Mouse (Mus musculus): ENCODE data around the gene Rdh11.
A peak's percentile ranks its signal among the peaks of the same experiment; 100 is the strongest.
"Not testable (repeated sequence)": the region's sequence is repeated elsewhere in the genome, so short reads cannot be mapped to it uniquely, and the experiment has no call there.

Gene Rdh11

GRCm38 (mm10) chr12:79192193-79192592, at the start of gene Rdh11:
TSS of gene Rdh11 (minus strand) at chr12:79192293.
- no peak for DNase-seq

GRCm38 (mm10) chr12:79235485-79236080, 43.5 kb upstream of the Rdh11 start:
- no peak for DNase-seq

GRCm38 (mm10) chr12:79217511-79217910, 25.4 kb upstream of the Rdh11 start:
- DNase-seq, result peak in 1 of 2 experiments; percentile 16

DNA sequence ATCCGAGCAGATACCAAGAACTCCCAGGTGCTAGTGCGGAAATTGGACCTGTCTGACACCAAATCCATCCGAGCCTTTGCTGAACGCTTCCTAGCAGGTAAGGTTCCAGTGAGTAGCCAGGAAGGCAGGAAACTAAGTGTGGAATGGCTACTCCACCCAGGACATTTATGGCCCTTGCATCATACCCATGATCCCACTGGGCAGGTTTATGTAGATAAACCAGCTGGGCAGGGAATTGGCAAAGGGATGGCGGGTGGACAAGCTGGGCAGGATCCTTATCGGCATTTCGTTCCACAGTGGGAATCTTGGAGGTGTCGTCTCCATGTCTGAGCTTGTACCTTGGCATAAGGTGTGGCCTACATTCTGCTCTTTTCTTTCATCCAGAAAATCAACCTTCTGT, 19.4 kb upstream of the Rdh11 start:
- no peak for DNase-seq

GRCm38 (mm10) chr12:79208703-79209464, 16.8 kb upstream of the Rdh11 start, which contains the start of gene Rdh12:
TSS of gene Rdh12 (plus strand) at chr12:79208914.
- DNase-seq, result peak; percentile 26 to 55

DNA sequence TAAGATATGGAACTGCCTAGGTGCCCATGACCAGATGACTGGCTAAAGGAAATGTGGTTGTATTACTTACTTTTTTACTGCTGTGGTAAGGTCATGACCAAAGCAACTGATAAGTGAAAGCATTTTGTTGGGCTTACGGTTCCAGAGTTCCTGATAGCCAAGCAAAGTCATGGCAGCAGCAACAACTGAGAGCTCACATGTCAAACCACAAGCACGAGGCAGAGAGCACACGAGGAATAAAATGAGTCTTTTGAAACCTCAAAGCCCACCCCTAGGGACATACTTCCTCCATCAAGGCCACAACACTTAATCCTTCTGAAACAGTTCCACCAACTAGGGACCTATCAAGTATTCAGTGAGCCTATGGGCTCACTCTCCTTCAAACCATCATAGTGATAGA, 9.8 kb upstream of the Rdh11 start:
- no peak for DNase-seq

DNA sequence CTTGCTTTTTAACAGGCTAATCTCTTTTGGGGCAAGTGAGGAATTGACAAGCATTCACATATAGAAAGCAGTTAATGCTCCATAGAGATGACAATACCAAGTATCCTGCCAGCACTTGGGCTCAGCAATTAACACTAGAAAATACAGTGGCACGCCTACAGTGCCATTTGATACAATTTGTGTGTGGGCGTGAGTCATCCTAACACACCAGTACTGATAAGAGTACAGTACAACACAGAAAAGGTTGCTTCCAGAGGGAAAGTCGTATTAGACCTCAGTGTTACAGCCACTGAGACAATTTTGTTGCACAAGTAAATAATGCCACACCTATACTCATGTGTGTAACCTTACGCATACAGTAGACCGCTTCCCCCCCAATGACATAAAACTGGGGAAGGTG, 5.0 kb upstream of the Rdh11 start:
- no peak for DNase-seq

- peak; percentile 75 to 88 for DNase-seq
These were observed 1.3 kb upstream of the Rdh11 start for GRCm38 (mm10) chr12:79193441-79193840.

DNA sequence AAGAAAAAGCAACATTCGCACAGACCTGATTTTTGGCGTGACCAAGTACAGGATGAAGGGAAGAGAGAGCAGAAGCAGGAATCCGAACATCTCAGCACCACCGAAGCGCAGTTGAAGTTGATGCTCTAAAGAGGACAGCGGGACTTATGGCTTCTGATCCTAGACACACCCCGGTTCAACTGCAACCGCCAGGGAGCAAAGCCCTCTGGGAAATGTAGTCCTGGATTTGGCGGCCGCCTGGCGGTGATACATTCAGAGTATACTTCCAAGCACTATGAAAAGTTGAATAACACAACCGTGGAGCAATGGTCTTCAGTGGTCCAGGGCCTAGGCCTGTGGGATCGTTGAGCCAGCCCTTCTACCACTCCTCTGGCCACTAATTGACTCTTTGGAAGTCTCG, 392 bp downstream of the Rdh11 start:
- peak; percentile 72 to 84 for DNase-seq

DNA sequence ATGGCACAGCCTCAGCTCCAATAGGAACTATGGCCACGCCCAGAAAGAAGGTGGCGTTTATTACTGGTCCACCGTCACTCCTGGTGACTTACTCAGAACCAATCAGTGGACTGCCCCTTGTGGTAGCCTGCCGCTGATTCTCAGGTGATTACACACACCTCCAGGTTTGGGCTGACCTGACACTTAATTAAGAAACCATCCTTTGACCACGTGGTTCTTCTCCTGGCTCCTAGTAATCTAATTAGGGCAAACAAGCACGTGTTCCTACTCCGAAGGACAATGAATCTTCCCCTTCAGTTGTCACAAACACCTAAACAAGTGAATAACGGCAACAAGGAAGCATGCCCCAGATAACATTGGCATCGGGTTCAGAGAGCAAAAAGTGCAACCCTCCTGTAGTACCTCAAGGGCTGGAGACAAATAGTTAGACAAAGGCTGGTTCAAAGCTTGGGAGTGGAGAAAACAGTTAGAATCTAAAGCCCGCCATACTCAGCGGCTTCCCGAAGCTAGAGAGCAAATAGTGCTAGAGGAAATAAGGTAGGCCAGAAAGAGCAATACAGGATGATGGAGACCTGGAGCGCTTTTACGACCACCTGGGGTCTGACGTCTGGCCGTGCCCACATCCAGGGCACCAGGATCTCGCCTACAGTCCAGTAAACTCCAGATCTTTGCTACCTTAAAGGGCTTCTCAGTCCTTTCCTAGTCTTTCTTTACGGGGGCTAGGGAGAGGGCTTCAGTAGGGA, 991 bp downstream of the Rdh11 start:
- peak; percentile 69 to 72 for DNase-seq

- DNase-seq, result not testable (repeated sequence)
These were observed 6.9 kb downstream of the Rdh11 start for GRCm38 (mm10) chr12:79185160-79185559.

- DNase-seq, result no peak
These were observed 16.1 kb downstream of the Rdh11 start for GRCm38 (mm10) chr12:79175998-79176397.

GRCm38 (mm10) chr12:79173721-79174120, 18.4 kb downstream of the Rdh11 start:
- no peak for DNase-seq

GRCm38 (mm10) chr12:79172019-79172941, 19.8 kb downstream of the Rdh11 start, which contains the start of gene Vti1b:
TSS of gene Vti1b (minus strand) at chr12:79172667.
- peak; percentile 91 to 93 for DNase-seq

GRCm38 (mm10) chr12:79171269-79171995, 20.7 kb downstream of the Rdh11 start:
- no peak for DNase-seq

GRCm38 (mm10) chr12:79170421-79170820, 21.7 kb downstream of the Rdh11 start:
- DNase-seq, result no peak

- DNase-seq, result no peak
These were observed 22.9 kb downstream of the Rdh11 start for GRCm38 (mm10) chr12:79169173-79169572.

- DNase-seq, result no peak
These were observed 29.2 kb downstream of the Rdh11 start for GRCm38 (mm10) chr12:79162876-79163275.

DNA sequence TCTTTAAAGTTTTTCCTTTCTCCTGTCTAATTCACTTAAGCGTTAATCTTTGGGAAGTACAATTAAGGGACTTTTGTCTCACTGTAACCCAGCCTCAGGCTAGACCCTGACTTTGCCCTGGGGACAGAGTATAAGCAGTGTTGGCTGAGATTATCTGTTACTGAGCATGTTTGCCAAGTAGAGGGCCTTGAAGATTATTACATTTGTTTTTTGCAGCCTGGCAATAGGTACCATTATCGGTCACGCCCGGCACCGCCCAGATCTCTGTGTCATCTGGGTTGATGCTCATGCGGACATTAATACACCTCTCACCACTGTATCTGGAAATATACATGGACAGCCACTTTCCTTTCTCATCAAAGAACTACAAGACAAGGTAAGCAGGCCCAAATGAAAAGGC, 42.4 kb downstream of the Rdh11 start:
- no peak for DNase-seq

DNA sequence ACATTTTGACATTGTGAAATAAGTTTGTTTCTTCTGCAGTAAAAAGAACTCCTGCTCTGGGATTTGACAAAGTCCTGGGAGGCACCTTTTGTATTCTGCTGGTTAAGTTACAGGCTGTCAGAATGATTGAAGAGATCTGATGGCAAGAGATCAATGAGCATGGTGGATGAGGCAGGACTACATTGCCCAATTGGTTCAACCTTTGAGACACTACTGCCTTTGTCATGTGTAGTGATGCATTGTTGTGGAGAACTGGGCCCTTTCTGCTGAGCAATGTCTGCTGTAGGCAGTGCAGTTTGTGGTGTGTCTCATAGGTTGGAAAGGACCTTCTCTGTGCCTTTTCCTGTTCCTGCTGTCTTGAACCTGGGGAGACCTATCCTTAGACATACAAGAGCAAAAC, 50.7 kb downstream of the Rdh11 start:
- no peak for DNase-seq

GRCm38 (mm10) chr12:79140811-79141210, 51.3 kb downstream of the Rdh11 start:
- DNase-seq, result no peak

GRCm38 (mm10) chr12:79139417-79139816, 52.7 kb downstream of the Rdh11 start:
- no peak for DNase-seq

All from kidney, postnatal 36 days (tissue).